Mouse (Mus musculus) forebrain, embryonic 11.5 days (tissue): ENCODE results near the gene Bptf. TPM values are rescaled to one million over a fixed set of nuclear protein-coding genes. Genes with fewer than 3 reads are reported as not detected.
A peak's percentile ranks its signal among the peaks of the same experiment; 100 is the strongest.
"Not testable (repeated sequence)": the region's sequence is repeated elsewhere in the genome, so short reads cannot be mapped to it uniquely, and the experiment has no call there.

ENCODE experiments used
- ATAC-seq: fragments of 200-750 bp; cut with Nextera tagmentation; replicated peaks from 2 replicates; pipeline ENCODE4 v1.8.0; 2017; ENCODE audit warnings: moderate TSS enrichment; ENCODE audit not compliant: low FRiP score
- DNase-seq: peaks from one replicate; pipeline ENCODE4 v3.0.0-alpha.2; 2017; ENCODE audit warnings: low spot score
- H3K27ac ChIP-seq: fragments of 300-500 bp; sonication (generic); 2 replicates; pipeline ENCODE4 v1.5.1; 2014; ENCODE audit warnings: low read depth, low read length
- H3K27me3 ChIP-seq: fragments of 300-500 bp; sonication (generic); 2 replicates; pipeline ENCODE4 v1.6.1; 2014; ENCODE audit warnings: mild to moderate bottlenecking, low read length, mixed read lengths; ENCODE audit not compliant: control insufficient read depth, insufficient read depth
- H3K36me3 ChIP-seq: fragments of 300-500 bp; sonication (generic); 2 replicates; pipeline ENCODE4 v1.6.1; 2014; ENCODE audit warnings: mild to moderate bottlenecking, low read length, moderate library complexity, mixed read lengths; ENCODE audit not compliant: control insufficient read depth, insufficient read depth
- H3K4me1 ChIP-seq: fragments of 300-500 bp; sonication (generic); replicated peaks from 2 replicates; pipeline ENCODE4 v1.6.1; 2014; ENCODE audit warnings: low read length, mixed read lengths; ENCODE audit not compliant: control insufficient read depth, insufficient read depth
- H3K4me2 ChIP-seq: fragments of 300-500 bp; sonication (generic); 2 replicates; pipeline ENCODE4 v1.6.1; 2014; ENCODE audit warnings: low read depth, mild to moderate bottlenecking, low read length, moderate library complexity, mixed read lengths; ENCODE audit not compliant: severe bottlenecking
- H3K4me3 ChIP-seq: fragments of 300-500 bp; sonication (generic); 2 replicates; pipeline ENCODE4 v1.5.1; 2014; ENCODE audit warnings: low read depth, low read length
- H3K9ac ChIP-seq: fragments of 300-500 bp; sonication (generic); 2 replicates; pipeline ENCODE4 v1.6.1; 2014; ENCODE audit warnings: low read length
- H3K9me3 ChIP-seq: fragments of 300-500 bp; sonication (generic); 2 replicates; pipeline ENCODE4 v1.6.1; 2016; ENCODE audit warnings: low read length, mixed read lengths; ENCODE audit not compliant: control insufficient read depth
- WGBS: fragments of 180-500 bp; shearing (Covaris S2); extraction: QIAGEN DNeasy Blood & Tissue Kit; methylation state at CpG from one replicate; pipeline ENCODE4 v1.1.7; 2014; 5-methylcytosine and 5-hydroxymethylcytosine counted together
- polyA plus RNA-seq: library from polyadenylated mRNA; unstranded; fragments of >200 nt; fragmentation: Nextera tagmentation; extraction: Ambion mirVana; gene quantifications from 2 replicates; pipeline ENCODE4 v1.2.1, GENCODE M21; 2014

Bptf gene
- polyA plus RNA-seq, 1 experiment from 2014 or later, result 50.6 TPM

- no peak for DNase-seq
- WGBS, result 43% methylated on average over 8 of the region's 8 CpGs
- peak; percentile 51 for ATAC-seq
- Histone ChIP-seq H3K27ac (peak overlapping the region; percentile 65), H3K36me3 (peaks cover 2% of the 10 kb centered on the region; the same call in 1 of the 2 replicates), H3K9me3 (no peaks in the 10 kb centered on the region), H3K27me3 (no peaks in the 10 kb centered on the region), H3K4me3 (no peak overlapping the region), H3K9ac (no peak overlapping the region; the same call in 1 of the 2 replicates), H3K4me1 (peaks cover 6% of the 10 kb centered on the region; the same call in 1 of the 2 replicates), H3K4me2 (peak overlapping the region; percentile 29; the same call in 1 of the 2 replicates)
Measured at GRCm38 (mm10) chr11:107001760-107002675, 129.9 kb downstream of the Bptf start.

GRCm38 (mm10) chr11:106999949-107000513 lies 131.9 kb downstream of the Bptf start:
- Histone ChIP-seq H3K4me2 (peak overlapping the region; percentile 52), H3K9ac (peak overlapping the region; percentile 61; the same call in 1 of the 2 replicates), H3K36me3 (peaks cover 10% of the 10 kb centered on the region; the same call in 1 of the 2 replicates), H3K27me3 (no peaks in the 10 kb centered on the region), H3K27ac (peak overlapping the region; percentile 48; the same call in 1 of the 2 replicates), H3K4me3 (peak overlapping the region; percentile 62), H3K9me3 (no peaks in the 10 kb centered on the region), H3K4me1 (peaks cover 8% of the 10 kb centered on the region; the same call in 1 of the 2 replicates)
- no peak for ATAC-seq
- no peak for DNase-seq
- WGBS, result 82% methylated on average over 9 of the region's 9 CpGs

GRCm38 (mm10) chr11:106999151-106999948 lies 132.6 kb downstream of the Bptf start, which contains the start of gene Kpna2:
TSS of gene Kpna2 (minus strand) at chr11:106999541.
- under 1% methylated on average over 62 of the region's 62 CpGs for WGBS
- peak; percentile 95 for ATAC-seq
- H3K4me1 ChIP-seq, result peaks cover 8% of the 10 kb centered on the region; the same call in 1 of the 2 replicates

GRCm38 (mm10) chr11:106998651-106999150 lies 133.2 kb downstream of the Bptf start:
- Histone ChIP-seq H3K36me3 (peaks cover 16% of the 10 kb centered on the region; the same call in 1 of the 2 replicates), H3K27ac (peak overlapping the region; percentile 67), H3K27me3 (no peaks in the 10 kb centered on the region), H3K4me1 (peaks cover 8% of the 10 kb centered on the region; the same call in 1 of the 2 replicates), H3K4me3 (peak overlapping the region; percentile 62), H3K9me3 (no peaks in the 10 kb centered on the region), H3K9ac (peak overlapping the region; percentile 88), H3K4me2 (peak overlapping the region; percentile 53)
- peak; percentile 80 for DNase-seq
- ATAC-seq, result peak; percentile 43; the same call in 1 of the 2 replicates
- under 1% methylated on average over 26 of the region's 26 CpGs for WGBS

More at GRCm38 (mm10) chr11:106999151-106999948, 132.6 kb downstream of the Bptf start, which contains the start of gene Kpna2:
- H3K27ac ChIP-seq, result peak within 1 kb of the TSS; percentile 67
- H3K9ac ChIP-seq, result peak within 1 kb of the TSS; percentile 88
- H3K9me3 ChIP-seq, result no peaks in the 10 kb centered on the region
- H3K4me2 ChIP-seq, result peak within 1 kb of the TSS; percentile 53
- H3K36me3 ChIP-seq, result peaks cover 16% of the 10 kb centered on the region; the same call in 1 of the 2 replicates
- no peaks in the 10 kb centered on the region for H3K27me3 ChIP-seq
- H3K4me3 ChIP-seq, result peak within 1 kb of the TSS; percentile 62
- peak; percentile 94 for DNase-seq

- H3K27ac ChIP-seq, result no peak overlapping the region
- H3K4me1 ChIP-seq, result peaks cover 8% of the 10 kb centered on the region; the same call in 1 of the 2 replicates
- H3K9ac ChIP-seq, result peak overlapping the region; percentile 88
- no peaks in the 10 kb centered on the region for H3K27me3 ChIP-seq
- DNase-seq, result no peak
- WGBS, result 13% methylated on average over 5 of the region's 5 CpGs
- H3K4me2 ChIP-seq, result peak overlapping the region; percentile 53
- H3K4me3 ChIP-seq, result peak overlapping the region; percentile 62
- ATAC-seq, result no peak
- H3K9me3 ChIP-seq, result no peaks in the 10 kb centered on the region
- peaks cover 16% of the 10 kb centered on the region; the same call in 1 of the 2 replicates for H3K36me3 ChIP-seq
Measured at GRCm38 (mm10) chr11:106997976-106998375, 134.0 kb downstream of the Bptf start.

GRCm38 (mm10) chr11:106996492-106996891 lies 135.4 kb downstream of the Bptf start:
- H3K9me3 ChIP-seq, H3K27ac ChIP-seq, DNase-seq, H3K27me3 ChIP-seq, H3K9ac ChIP-seq, H3K4me1 ChIP-seq, ATAC-seq, H3K4me2 ChIP-seq, H3K4me3 ChIP-seq: not testable (repeated sequence)
- peaks cover 16% of the 10 kb centered on the region; the same call in 1 of the 2 replicates for H3K36me3 ChIP-seq
- WGBS, result 95% methylated on average over 7 of the region's 7 CpGs

- H3K9ac ChIP-seq, result no peak overlapping the region
- ATAC-seq, result no peak
- 83% methylated on average over 3 of the region's 3 CpGs for WGBS
- no peak overlapping the region for H3K4me3 ChIP-seq
- H3K27ac ChIP-seq, result no peak overlapping the region
- H3K27me3 ChIP-seq, result no peaks in the 10 kb centered on the region
- peaks cover 2% of the 10 kb centered on the region; the same call in 1 of the 2 replicates for H3K4me1 ChIP-seq
- peaks cover 25% of the 10 kb centered on the region; the same call in 1 of the 2 replicates for H3K36me3 ChIP-seq
- DNase-seq, result no peak
- no peaks in the 10 kb centered on the region for H3K9me3 ChIP-seq
- no peak overlapping the region for H3K4me2 ChIP-seq
Measured at GRCm38 (mm10) chr11:106994246-106995085, 137.5 kb downstream of the Bptf start.
